Mouse (Mus musculus): ENCODE measurements at regions not wholly inside any gene's neighbourhood (a gene's known extent, or its start where the extent isn't known, plus 50 kb on each side); places are given as distances from the start of the nearest gene placed in this dataset.

GRCm38 (mm10) chr16:95814513-95815118, 112.7 kb downstream of the Ets2 start:
- DNase-seq (ENCODE audit: low spot score), result peak; percentile 50

GRCm38 (mm10) chr16:95811092-95811491, 109.2 kb downstream of the Ets2 start:
- DNase-seq (ENCODE audit: low spot score), result peak; percentile 81

GRCm38 (mm10) chr16:95809127-95809876, 107.4 kb downstream of the Ets2 start:
- DNase-seq (ENCODE audit: low spot score), result no peak

- no peak for DNase-seq (ENCODE audit: low spot score)
Measured at GRCm38 (mm10) chr16:95806510-95806909, 104.6 kb downstream of the Ets2 start.

- no peak for DNase-seq (ENCODE audit: low spot score)
Measured at GRCm38 (mm10) chr16:95804199-95804598, 102.3 kb downstream of the Ets2 start.

GRCm38 (mm10) chr16:95802641-95803040, 100.8 kb downstream of the Ets2 start:
- DNase-seq (ENCODE audit: low spot score), result no peak

- DNase-seq (ENCODE audit: low spot score), result no peak
Measured at GRCm38 (mm10) chr16:95802207-95802606, 100.3 kb downstream of the Ets2 start.

GRCm38 (mm10) chr16:95800911-95801442, 99.1 kb downstream of the Ets2 start:
- no peak for DNase-seq (ENCODE audit: low spot score)

GRCm38 (mm10) chr16:95798582-95798981, 96.7 kb downstream of the Ets2 start:
- DNase-seq (ENCODE audit: low spot score), result no peak

- DNase-seq (ENCODE audit: low spot score), result no peak
Measured at GRCm38 (mm10) chr16:95798099-95798498, 96.2 kb downstream of the Ets2 start.

- no peak for DNase-seq (ENCODE audit: low spot score)
Measured at GRCm38 (mm10) chr16:95797141-95797540, 95.3 kb downstream of the Ets2 start.

- no peak for DNase-seq (ENCODE audit: low spot score)
Measured at GRCm38 (mm10) chr16:95794876-95795275, 93.0 kb downstream of the Ets2 start.

GRCm38 (mm10) chr16:95794281-95794727, 92.4 kb downstream of the Ets2 start:
- no peak for DNase-seq (ENCODE audit: low spot score)

- DNase-seq (ENCODE audit: low spot score), result no peak
Measured at GRCm38 (mm10) chr16:95790691-95791090, 88.8 kb downstream of the Ets2 start.

GRCm38 (mm10) chr16:95789548-95789947, 87.7 kb downstream of the Ets2 start:
- no peak for DNase-seq (ENCODE audit: low spot score)

- no peak for DNase-seq (ENCODE audit: low spot score)
Measured at GRCm38 (mm10) chr16:95781681-95782080, 79.8 kb downstream of the Ets2 start.

GRCm38 (mm10) chr16:95780431-95780830, 78.6 kb downstream of the Ets2 start:
- no peak for DNase-seq (ENCODE audit: low spot score)

GRCm38 (mm10) chr16:95778845-95779722, 77.2 kb downstream of the Ets2 start:
- DNase-seq (ENCODE audit: low spot score), result no peak

GRCm38 (mm10) chr16:95778173-95778572, 76.3 kb downstream of the Ets2 start:
- no peak for DNase-seq (ENCODE audit: low spot score)

- no peak for DNase-seq (ENCODE audit: low spot score)
Measured at GRCm38 (mm10) chr16:95776610-95777363, 74.9 kb downstream of the Ets2 start.

- DNase-seq (ENCODE audit: low spot score), result no peak
Measured at GRCm38 (mm10) chr16:95776010-95776409, 74.1 kb downstream of the Ets2 start.

- no peak for DNase-seq (ENCODE audit: low spot score)
Measured at GRCm38 (mm10) chr16:95775361-95775760, 73.5 kb downstream of the Ets2 start.
